Mouse (Mus musculus): ENCODE data around the gene Gpr171. TPM values are rescaled to one million over a fixed set of nuclear protein-coding genes. Genes with fewer than 3 reads are reported as not detected.

Gene Gpr171
- polyA plus RNA-seq, 1 experiment from 2014 or later, result 0.20 TPM

- Histone ChIP-seq H3K4me1 (replicated peaks; ENCODE audit: insufficient read depth, low read length) (no peaks in the 10 kb centered on the region), H3K4me2 (ENCODE audit: low read length) (no peak overlapping the region), H3K36me3 (ENCODE audit: insufficient read depth, low read length) (no peaks in the 10 kb centered on the region), H3K27ac (no peak overlapping the region), H3K9me3 (replicated peaks; ENCODE audit: low read length) (no peaks in the 10 kb centered on the region), H3K4me3 (replicated peaks; ENCODE audit: low read depth, low read length) (no peak overlapping the region), H3K27me3 (ENCODE audit: insufficient read depth, low read length) (no peaks in the 10 kb centered on the region), H3K9ac (ENCODE audit: low read depth, low read length) (no peak overlapping the region)
- TF ChIP-seq CTCF (IDR thresholded peaks at IDR 0.05; ENCODE audit: low read depth), result no peak
- WGBS, result 70% methylated on average over 2 of the region's 2 CpGs
- ATAC-seq (replicated peaks; ENCODE audit: low FRiP score, low read depth) (no peak), DNase-seq (ENCODE audit: low spot score) (no peak)
Measured at GRCm38 (mm10) chr3:59140115-59140514, 38.5 kb upstream of the Gpr171 start.

GRCm38 (mm10) chr3:59139651-59140051 is 38.0 kb upstream of the Gpr171 start:
- TF ChIP-seq CTCF (IDR thresholded peaks at IDR 0.05; ENCODE audit: low read depth), result no peak
- Histone ChIP-seq H3K9me3 (replicated peaks; ENCODE audit: low read length) (no peaks in the 10 kb centered on the region), H3K4me3 (replicated peaks; ENCODE audit: low read depth, low read length) (no peak overlapping the region), H3K36me3 (ENCODE audit: insufficient read depth, low read length) (no peaks in the 10 kb centered on the region), H3K27me3 (ENCODE audit: insufficient read depth, low read length) (no peaks in the 10 kb centered on the region), H3K9ac (ENCODE audit: low read depth, low read length) (no peak overlapping the region), H3K4me2 (ENCODE audit: low read length) (no peak overlapping the region), H3K27ac (no peak overlapping the region), H3K4me1 (replicated peaks; ENCODE audit: insufficient read depth, low read length) (no peaks in the 10 kb centered on the region)
- DNase-seq (ENCODE audit: low spot score), result no peak
- ATAC-seq (replicated peaks; ENCODE audit: low FRiP score, low read depth), result no peak

GRCm38 (mm10) chr3:59138946-59139468 is 37.4 kb upstream of the Gpr171 start:
- Histone ChIP-seq H3K4me1 (replicated peaks; ENCODE audit: insufficient read depth, low read length) (no peaks in the 10 kb centered on the region), H3K4me2 (ENCODE audit: low read length) (no peak overlapping the region), H3K27ac (no peak overlapping the region), H3K4me3 (replicated peaks; ENCODE audit: low read depth, low read length) (no peak overlapping the region), H3K27me3 (ENCODE audit: insufficient read depth, low read length) (no peaks in the 10 kb centered on the region), H3K9me3 (replicated peaks; ENCODE audit: low read length) (no peaks in the 10 kb centered on the region), H3K9ac (ENCODE audit: low read depth, low read length) (no peak overlapping the region), H3K36me3 (ENCODE audit: insufficient read depth, low read length) (no peaks in the 10 kb centered on the region)
- ATAC-seq (replicated peaks; ENCODE audit: low FRiP score, low read depth) (no peak), DNase-seq (ENCODE audit: low spot score) (no peak)
- WGBS, result 67% methylated on average over 12 of the region's 12 CpGs
- TF ChIP-seq CTCF (IDR thresholded peaks at IDR 0.05; ENCODE audit: low read depth), result no peak

GRCm38 (mm10) chr3:59135911-59136653 is 34.5 kb upstream of the Gpr171 start:
- no peak for DNase-seq (ENCODE audit: low spot score)
- WGBS, result 77% methylated on average over 5 of the region's 5 CpGs

GRCm38 (mm10) chr3:59133189-59133588 is 31.6 kb upstream of the Gpr171 start:
- TF ChIP-seq CTCF (IDR thresholded peaks at IDR 0.05; ENCODE audit: low read depth), result no peak
- no peak for DNase-seq (ENCODE audit: low spot score)

More at GRCm38 (mm10) chr3:59135911-59136653, 34.5 kb upstream of the Gpr171 start:
- Histone ChIP-seq H3K9ac (ENCODE audit: low read depth, low read length) (no peak overlapping the region), H3K27me3 (ENCODE audit: insufficient read depth, low read length) (no peaks in the 10 kb centered on the region), H3K9me3 (replicated peaks; ENCODE audit: low read length) (no peaks in the 10 kb centered on the region), H3K36me3 (ENCODE audit: insufficient read depth, low read length) (no peaks in the 10 kb centered on the region), H3K4me1 (replicated peaks; ENCODE audit: insufficient read depth, low read length) (no peaks in the 10 kb centered on the region; the same call in 1 of the 2 replicates), H3K4me2 (ENCODE audit: low read length) (no peak overlapping the region), H3K27ac (no peak overlapping the region), H3K4me3 (replicated peaks; ENCODE audit: low read depth, low read length) (no peak overlapping the region)
- no peak for ATAC-seq (replicated peaks; ENCODE audit: low FRiP score, low read depth)
- TF ChIP-seq CTCF (IDR thresholded peaks at IDR 0.05; ENCODE audit: low read depth), result no peak

GRCm38 (mm10) chr3:59131966-59132365 is 30.3 kb upstream of the Gpr171 start:
- Histone ChIP-seq H3K27ac (no peak overlapping the region), H3K9ac (ENCODE audit: low read depth, low read length) (no peak overlapping the region), H3K9me3 (replicated peaks; ENCODE audit: low read length) (no peaks in the 10 kb centered on the region), H3K4me3 (replicated peaks; ENCODE audit: low read depth, low read length) (no peak overlapping the region), H3K27me3 (ENCODE audit: insufficient read depth, low read length) (no peaks in the 10 kb centered on the region), H3K36me3 (ENCODE audit: insufficient read depth, low read length) (no peaks in the 10 kb centered on the region), H3K4me1 (replicated peaks; ENCODE audit: insufficient read depth, low read length) (no peaks in the 10 kb centered on the region; the same call in 1 of the 2 replicates), H3K4me2 (ENCODE audit: low read length) (no peak overlapping the region)
- TF ChIP-seq CTCF (IDR thresholded peaks at IDR 0.05; ENCODE audit: low read depth), result no peak
- ATAC-seq (replicated peaks; ENCODE audit: low FRiP score, low read depth) (no peak), DNase-seq (ENCODE audit: low spot score) (no peak)
- 87% methylated on average over 4 of the region's 4 CpGs for WGBS

More at GRCm38 (mm10) chr3:59133189-59133588, 31.6 kb upstream of the Gpr171 start:
- no peak overlapping the region for H3K4me3 ChIP-seq (replicated peaks; ENCODE audit: low read depth, low read length)
- H3K4me1 ChIP-seq (replicated peaks; ENCODE audit: insufficient read depth, low read length), result no peaks in the 10 kb centered on the region; the same call in 1 of the 2 replicates
- H3K9ac ChIP-seq (ENCODE audit: low read depth, low read length), result no peak overlapping the region
- H3K9me3 ChIP-seq (replicated peaks; ENCODE audit: low read length), result no peaks in the 10 kb centered on the region
- no peaks in the 10 kb centered on the region for H3K36me3 ChIP-seq (ENCODE audit: insufficient read depth, low read length)
- no peak overlapping the region for H3K27ac ChIP-seq
- H3K27me3 ChIP-seq (ENCODE audit: insufficient read depth, low read length), result no peaks in the 10 kb centered on the region
- ATAC-seq (replicated peaks; ENCODE audit: low FRiP score, low read depth), result no peak
- 76% methylated on average over 5 of the region's 5 CpGs for WGBS
- no peak overlapping the region for H3K4me2 ChIP-seq (ENCODE audit: low read length)

Measured in kidney, postnatal 0 days (tissue).